Mouse (Mus musculus) liver, postnatal 0 days (tissue): ENCODE measurements at regions not wholly inside any gene's neighbourhood (a gene's known extent, or its start where the extent isn't known, plus 50 kb on each side); places are given as distances from the start of the nearest gene placed in this dataset.

Experiments
- ATAC-seq: fragments of 200-750 bp; cut with Nextera tagmentation; 2 replicates; pipeline ENCODE4 v1.8.0; 2017; ENCODE audit warnings: mild to moderate bottlenecking, moderate library complexity
- DNase-seq: peaks from one replicate; pipeline ENCODE4 v3.0.0-alpha.2; 2016
- H3K27ac ChIP-seq: fragments of 300-500 bp; sonication (generic); 2 replicates; pipeline ENCODE4 v1.5.1; 2014; ENCODE audit warnings: antibody characterized with exemption, moderate library complexity, mild to moderate bottlenecking, low read depth
- H3K27me3 ChIP-seq: fragments of 300-500 bp; sonication (generic); 2 replicates; pipeline ENCODE4 v1.6.1; 2014; ENCODE audit warnings: low read length, control low read depth, mixed read lengths; ENCODE audit not compliant: insufficient read depth
- H3K36me3 ChIP-seq: fragments of 300-500 bp; sonication (generic); replicated peaks from 2 replicates; pipeline ENCODE4 v1.6.1; 2014; ENCODE audit warnings: mild to moderate bottlenecking, control low read depth, low read length, moderate library complexity, mixed read lengths; ENCODE audit not compliant: insufficient read depth
- H3K4me1 ChIP-seq: fragments of 300-500 bp; sonication (generic); 2 replicates; pipeline ENCODE4 v1.6.1; 2014; ENCODE audit warnings: antibody characterized with exemption, mild to moderate bottlenecking, control low read depth; ENCODE audit not compliant: insufficient read depth
- H3K4me2 ChIP-seq: fragments of 300-500 bp; sonication (generic); 2 replicates; pipeline ENCODE4 v1.6.1; 2014; ENCODE audit warnings: low read depth, mild to moderate bottlenecking, low read length, moderate library complexity, mixed read lengths
- H3K4me3 ChIP-seq: fragments of 300-500 bp; sonication (generic); 2 replicates; pipeline ENCODE4 v1.5.1; 2014; ENCODE audit warnings: low read depth, low read length
- H3K9ac ChIP-seq: fragments of 300-500 bp; sonication (generic); replicated peaks from 2 replicates; pipeline ENCODE4 v1.6.1; 2014; ENCODE audit warnings: mild to moderate bottlenecking, moderate library complexity
- H3K9me3 ChIP-seq: fragments of 300-500 bp; sonication (generic); 2 replicates; pipeline ENCODE4 v1.6.1; 2016; ENCODE audit warnings: mild to moderate bottlenecking, control low read depth, low read length, mixed read lengths
- CTCF ChIP-seq: sonication (generic); IDR thresholded peaks from 2 replicates; pipeline ENCODE4 v1.5.1; 2016; ENCODE audit warnings: antibody characterized with exemption, low read depth
- EP300 ChIP-seq: IDR thresholded peaks from 2 replicates; pipeline ENCODE4 v1.6.1; 2016; ENCODE audit warnings: antibody characterized with exemption, low read depth, mild to moderate bottlenecking
- WGBS: fragments of 180-500 bp; shearing (Covaris S2); extraction: QIAGEN DNeasy Blood & Tissue Kit; methylation state at CpG from one replicate; pipeline ENCODE4 v1.1.7; 2014; ENCODE audit not compliant: insufficient replicate concordance; 5-methylcytosine and 5-hydroxymethylcytosine counted together

DNA sequence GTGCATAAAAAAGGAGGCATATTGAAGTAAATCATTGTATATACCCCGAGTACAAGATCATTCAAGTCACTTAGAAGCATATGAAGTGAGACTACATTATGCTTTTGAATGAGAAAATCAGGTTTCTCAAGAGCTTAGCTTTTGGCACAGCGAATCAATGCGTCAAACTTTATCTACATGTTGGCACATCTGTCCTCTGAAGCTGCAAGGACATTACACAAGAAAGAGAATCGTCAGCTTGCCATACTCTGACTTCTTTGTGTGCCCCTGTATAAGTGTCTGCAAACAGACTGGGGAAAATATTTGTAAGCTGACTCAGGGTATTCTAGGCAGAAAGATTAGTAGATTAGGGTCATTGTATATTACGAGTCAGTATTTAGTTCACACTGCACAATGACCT, 57.7 kb upstream of the F13a1 start:
- no peak overlapping the region for H3K27ac ChIP-seq
- no peak overlapping the region for H3K4me3 ChIP-seq
- H3K36me3 ChIP-seq = no peaks in the 10 kb centered on the region
- 60% methylated on average over 5 of the region's 5 CpGs for WGBS
- TF ChIP-seq EP300 (no peak), CTCF (no peak)
- no peak overlapping the region for H3K9ac ChIP-seq
- H3K27me3 ChIP-seq = no peaks in the 10 kb centered on the region
- no peaks in the 10 kb centered on the region for H3K9me3 ChIP-seq
- H3K4me2 ChIP-seq = no peak overlapping the region
- ATAC-seq = no peak
- DNase-seq = no peak
- H3K4me1 ChIP-seq = no peaks in the 10 kb centered on the region

DNA sequence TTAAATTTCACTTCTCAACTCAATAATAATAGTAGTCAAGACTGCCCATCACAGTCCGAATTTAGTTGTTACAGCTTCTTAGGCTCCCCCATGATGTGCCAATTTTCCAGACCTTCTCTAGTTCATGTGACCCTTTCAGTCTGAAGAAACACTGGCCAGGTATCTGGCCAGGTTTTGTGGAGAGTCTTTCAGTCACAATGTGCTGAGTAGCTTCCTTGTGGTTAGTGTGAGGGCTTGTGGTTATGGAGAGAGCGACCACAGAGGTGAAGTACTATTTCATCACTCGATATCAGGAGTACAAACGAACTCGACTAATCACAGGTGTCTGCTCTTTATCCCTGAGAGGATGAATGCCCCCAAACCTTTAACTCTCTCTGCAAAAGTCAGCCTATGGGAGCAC, 56.0 kb upstream of the F13a1 start:
- H3K27ac ChIP-seq = no peak overlapping the region
- no peak overlapping the region for H3K4me3 ChIP-seq
- H3K27me3 ChIP-seq = no peaks in the 10 kb centered on the region
- H3K4me1 ChIP-seq = no peaks in the 10 kb centered on the region
- H3K9ac ChIP-seq = no peak overlapping the region
- WGBS = 44% methylated on average over 5 of the region's 5 CpGs
- no peak for ATAC-seq
- no peaks in the 10 kb centered on the region for H3K9me3 ChIP-seq
- no peak for DNase-seq
- TF ChIP-seq CTCF = no peak
- no peak for TF ChIP-seq EP300
- no peaks in the 10 kb centered on the region for H3K36me3 ChIP-seq
- H3K4me2 ChIP-seq = no peak overlapping the region

DNA sequence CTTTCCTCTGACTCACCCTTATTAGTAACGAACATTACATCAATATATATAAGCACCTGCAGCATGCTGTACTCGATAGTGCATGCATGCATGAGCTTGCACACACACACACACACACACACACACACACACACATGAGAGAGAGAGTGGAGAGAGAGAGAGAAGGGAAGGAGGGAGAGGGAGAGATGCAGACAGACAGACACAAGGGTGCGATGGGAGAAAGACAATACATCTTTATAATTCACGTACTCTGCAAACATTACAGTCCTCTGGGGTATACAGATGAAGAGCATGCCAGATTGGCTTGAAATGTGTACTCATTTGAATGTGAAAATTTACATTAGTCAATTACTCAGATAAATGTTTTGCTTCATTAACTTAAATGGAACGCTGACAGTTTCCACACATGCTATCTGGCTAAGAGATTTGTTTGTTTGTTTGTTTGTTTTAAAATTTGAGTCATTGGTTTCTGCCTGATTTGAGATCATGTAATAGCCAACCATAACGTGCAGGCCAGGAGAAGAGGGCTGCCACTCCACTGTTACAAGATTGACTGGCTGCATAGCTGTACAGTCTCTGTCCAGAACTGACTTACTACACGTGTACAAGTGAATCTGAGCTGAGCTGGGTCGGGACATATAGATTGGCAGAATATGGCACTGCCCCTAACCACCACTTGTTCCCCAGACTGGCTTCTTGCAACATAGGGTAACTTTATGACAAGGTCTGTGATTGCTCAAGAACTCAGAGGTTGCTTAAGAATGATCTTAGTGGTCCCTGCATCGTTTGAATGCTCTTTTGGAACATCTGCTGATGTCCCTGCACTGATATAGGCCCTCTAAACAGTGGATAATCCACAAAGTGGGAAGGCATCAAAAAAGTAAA, 54.6 kb upstream of the F13a1 start:
- Histone ChIP-seq H3K9ac (no peak overlapping the region), H3K36me3 (no peaks in the 10 kb centered on the region), H3K9me3 (no peaks in the 10 kb centered on the region), H3K27me3 (no peaks in the 10 kb centered on the region), H3K4me3 (no peak overlapping the region), H3K27ac (no peak overlapping the region), H3K4me1 (no peaks in the 10 kb centered on the region), H3K4me2 (no peak overlapping the region)
- DNase-seq (peak; percentile 18), ATAC-seq (peak; percentile 23; the same call in 1 of the 2 replicates)
- TF ChIP-seq CTCF (no peak), EP300 (peak; percentile 56; the same call in 1 of the 2 replicates)
- WGBS = 63% methylated on average over 9 of the region's 9 CpGs

DNA sequence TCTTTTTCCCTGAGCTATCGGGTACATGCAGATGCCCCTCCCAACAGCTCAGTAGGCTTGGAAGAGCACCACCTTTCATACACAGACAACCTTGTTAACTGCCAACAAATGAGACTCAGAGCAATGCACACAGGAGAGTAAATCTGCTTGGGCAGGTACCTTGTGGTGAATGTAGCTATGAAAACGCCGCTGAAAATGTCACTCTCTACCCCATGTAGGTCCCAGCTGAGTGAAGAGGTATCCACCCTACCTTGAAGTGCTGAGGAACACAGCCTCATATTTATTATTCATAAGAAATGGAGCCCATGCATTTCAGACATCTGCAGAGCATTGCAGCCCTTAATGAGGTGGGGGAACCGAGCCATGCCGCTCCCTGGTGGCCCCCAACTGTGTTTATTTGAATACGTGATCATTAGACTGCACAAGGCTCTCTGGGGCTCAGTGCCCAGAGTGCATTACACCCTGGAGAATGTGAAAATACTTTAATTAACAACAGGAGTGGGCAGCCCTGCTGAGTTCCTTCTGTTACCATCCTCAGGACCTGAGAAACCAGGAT, 53.8 kb upstream of the F13a1 start:
- Histone ChIP-seq H3K27me3 (no peaks in the 10 kb centered on the region), H3K27ac (no peak overlapping the region), H3K36me3 (no peaks in the 10 kb centered on the region), H3K9ac (no peak overlapping the region), H3K4me2 (no peak overlapping the region), H3K4me3 (no peak overlapping the region), H3K4me1 (no peaks in the 10 kb centered on the region), H3K9me3 (no peaks in the 10 kb centered on the region)
- DNase-seq (no peak), ATAC-seq (no peak)
- TF ChIP-seq EP300 (no peak), CTCF (no peak)
- 77% methylated on average over 6 of the region's 6 CpGs for WGBS

DNA sequence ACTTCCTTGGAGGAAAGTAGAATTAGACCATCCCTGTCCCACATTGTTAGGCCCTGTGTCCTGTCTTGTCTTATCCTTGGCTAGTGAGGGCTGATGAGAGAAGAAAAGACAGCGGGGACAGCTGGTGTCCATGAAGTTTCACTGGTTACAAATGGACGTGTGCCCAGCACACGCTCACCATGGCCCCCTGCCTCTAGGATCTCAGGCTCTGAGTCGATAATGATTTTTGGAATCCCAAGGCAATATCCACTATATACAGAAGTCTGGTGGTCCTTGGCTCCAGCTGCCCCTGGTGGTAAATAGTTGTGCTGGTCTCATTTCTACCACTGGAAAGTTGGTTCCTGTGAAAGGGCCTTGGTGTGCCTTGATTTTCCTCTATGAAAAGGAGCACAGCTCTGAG, 51.7 kb upstream of the F13a1 start:
- Histone ChIP-seq H3K9ac (no peak overlapping the region), H3K4me2 (no peak overlapping the region), H3K27ac (no peak overlapping the region), H3K9me3 (no peaks in the 10 kb centered on the region), H3K27me3 (no peaks in the 10 kb centered on the region), H3K4me1 (no peaks in the 10 kb centered on the region), H3K36me3 (no peaks in the 10 kb centered on the region), H3K4me3 (no peak overlapping the region)
- DNase-seq (no peak), ATAC-seq (no peak)
- TF ChIP-seq EP300 (no peak), CTCF (no peak)
- WGBS = 83% methylated on average over 4 of the region's 4 CpGs
